Mouse (Mus musculus) embryo, embryonic 9.5 days (tissue): ENCODE data around the gene Plod2.
A peak's percentile ranks its signal among the peaks of the same experiment; 100 is the strongest.

Source experiments
- DNase-seq: peaks from one replicate; pipeline ENCODE4 v3.0.0-alpha.2; 2017; ENCODE audit errors: extremely low spot score

Gene Plod2

GRCm38 (mm10) chr9:92541977-92542561 is at the start of gene Plod2:
Gene Plod2, plus strand, starts transcription at chr9:92542223.
- DNase-seq, result peak; percentile 84

GRCm38 (mm10) chr9:92499710-92500410 is 42.2 kb upstream of the Plod2 start:
- peak; percentile 80 for DNase-seq

GRCm38 (mm10) chr9:92504256-92504655 is 37.8 kb upstream of the Plod2 start:
- DNase-seq, result no peak

- no peak for DNase-seq
Measured at GRCm38 (mm10) chr9:92504889-92505288, 37.1 kb upstream of the Plod2 start.

GRCm38 (mm10) chr9:92511696-92512095 is 30.3 kb upstream of the Plod2 start:
- DNase-seq, result no peak

GRCm38 (mm10) chr9:92517036-92517435 is 25.0 kb upstream of the Plod2 start:
- DNase-seq, result no peak

GRCm38 (mm10) chr9:92520751-92521150 is 21.3 kb upstream of the Plod2 start:
- no peak for DNase-seq

GRCm38 (mm10) chr9:92524506-92524905 is 17.5 kb upstream of the Plod2 start:
- DNase-seq, result no peak

GRCm38 (mm10) chr9:92530055-92530454 is 12.0 kb upstream of the Plod2 start:
- DNase-seq, result no peak

GRCm38 (mm10) chr9:92537735-92538134 is 4.3 kb upstream of the Plod2 start:
- DNase-seq, result no peak

GRCm38 (mm10) chr9:92538216-92538615 is 3.8 kb upstream of the Plod2 start:
- DNase-seq, result no peak

- DNase-seq, result peak; percentile 74
Measured at GRCm38 (mm10) chr9:92542591-92543416, 781 bp downstream of the Plod2 start.

- DNase-seq, result no peak
Measured at GRCm38 (mm10) chr9:92544146-92544545, 2.1 kb downstream of the Plod2 start.

GRCm38 (mm10) chr9:92545021-92545420 is 3.0 kb downstream of the Plod2 start:
- DNase-seq, result no peak

- no peak for DNase-seq
Measured at GRCm38 (mm10) chr9:92546446-92546845, 4.4 kb downstream of the Plod2 start.

- DNase-seq, result no peak
Measured at GRCm38 (mm10) chr9:92547106-92547505, 5.1 kb downstream of the Plod2 start.

- no peak for DNase-seq
Measured at GRCm38 (mm10) chr9:92547821-92548220, 5.8 kb downstream of the Plod2 start.

- no peak for DNase-seq
Measured at GRCm38 (mm10) chr9:92548603-92549002, 6.6 kb downstream of the Plod2 start.

- no peak for DNase-seq
Measured at GRCm38 (mm10) chr9:92549811-92550490, 7.9 kb downstream of the Plod2 start.

- no peak for DNase-seq
Measured at GRCm38 (mm10) chr9:92550981-92551380, 9.0 kb downstream of the Plod2 start.

GRCm38 (mm10) chr9:92551666-92552065 is 9.6 kb downstream of the Plod2 start:
- DNase-seq, result no peak

GRCm38 (mm10) chr9:92552691-92553090 is 10.7 kb downstream of the Plod2 start:
- DNase-seq, result no peak
